Mouse (Mus musculus): ENCODE measurements around the gene Dusp22.
A peak's percentile ranks its signal among the peaks of the same experiment; 100 is the strongest.

Gene Dusp22

DNA sequence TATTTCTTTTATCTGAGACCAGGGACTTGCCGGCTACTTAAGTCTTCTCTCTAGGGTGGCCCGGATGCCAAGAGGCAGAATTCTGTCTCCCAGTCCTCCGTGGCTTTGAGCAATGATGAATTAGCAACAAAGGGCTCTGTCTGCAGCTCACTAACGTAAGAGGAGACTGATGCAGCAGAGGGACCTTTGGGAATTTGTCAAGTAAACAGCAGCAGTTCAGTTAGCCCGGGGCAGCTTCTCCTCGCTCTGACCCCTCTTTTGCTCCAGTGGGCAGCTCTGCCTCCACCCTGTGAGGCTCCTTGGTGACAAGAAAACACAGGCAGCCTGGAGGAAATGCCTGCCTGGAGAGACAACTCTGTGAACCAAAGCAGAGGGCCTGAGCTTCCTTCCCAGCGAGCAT, 62.8 kb downstream of the Dusp22 start:
- no peak for DNase-seq

DNA sequence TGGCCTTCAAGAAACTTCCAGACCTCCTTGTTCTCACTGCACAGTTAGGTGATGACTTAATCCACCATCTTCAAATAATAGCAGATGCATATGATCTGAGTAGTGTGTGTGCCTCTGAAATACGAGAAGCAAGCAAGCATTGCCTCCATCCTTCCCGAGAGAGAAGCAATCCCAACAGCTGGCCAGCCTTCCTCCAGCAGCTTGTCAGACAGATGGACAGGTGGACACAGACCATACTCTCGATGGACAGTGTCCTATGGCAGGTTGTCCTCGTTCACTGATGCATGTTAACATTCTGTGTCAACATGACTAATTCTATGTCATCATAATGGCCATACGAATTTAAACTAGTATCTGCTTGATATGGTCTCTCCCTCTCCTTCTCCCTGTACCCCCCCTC, 63.5 kb downstream of the Dusp22 start:
- DNase-seq = no peak

- no peak for DNase-seq
Measured at GRCm38 (mm10) chr13:30723858-30724257, 64.1 kb downstream of the Dusp22 start.

DNA sequence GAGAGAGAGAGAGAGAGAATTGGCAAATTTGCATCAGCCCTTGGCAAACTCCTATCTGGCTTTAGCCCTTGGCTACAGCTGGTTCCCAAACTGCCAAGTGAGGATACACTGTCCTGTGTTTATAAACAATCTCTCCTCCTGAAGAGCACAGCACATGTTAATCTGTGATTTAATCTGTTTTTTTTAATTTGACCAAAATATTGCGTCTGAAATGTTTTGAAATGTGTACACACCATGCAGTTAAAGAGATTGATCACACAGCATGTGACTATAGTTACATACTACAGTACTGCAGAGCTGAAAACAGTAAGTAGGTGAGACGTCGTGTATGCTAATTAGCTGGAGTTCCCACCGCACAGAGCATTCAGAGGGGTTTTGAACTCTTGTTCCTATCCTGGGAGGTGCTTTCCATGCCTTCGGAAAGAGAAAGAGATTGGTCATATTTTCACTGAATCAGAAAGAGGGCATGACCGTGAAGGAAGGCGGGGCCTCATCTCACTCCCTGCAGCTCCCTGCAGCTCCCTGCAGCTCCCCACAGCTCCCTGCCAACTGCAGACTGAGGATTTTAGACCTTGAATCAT, 65.0 kb downstream of the Dusp22 start:
- peak; percentile 19 to 22 for DNase-seq

- no peak for DNase-seq
Measured at GRCm38 (mm10) chr13:30726879-30727278, 67.1 kb downstream of the Dusp22 start.

- no peak for DNase-seq
Measured at GRCm38 (mm10) chr13:30728155-30728554, 68.4 kb downstream of the Dusp22 start.

DNA sequence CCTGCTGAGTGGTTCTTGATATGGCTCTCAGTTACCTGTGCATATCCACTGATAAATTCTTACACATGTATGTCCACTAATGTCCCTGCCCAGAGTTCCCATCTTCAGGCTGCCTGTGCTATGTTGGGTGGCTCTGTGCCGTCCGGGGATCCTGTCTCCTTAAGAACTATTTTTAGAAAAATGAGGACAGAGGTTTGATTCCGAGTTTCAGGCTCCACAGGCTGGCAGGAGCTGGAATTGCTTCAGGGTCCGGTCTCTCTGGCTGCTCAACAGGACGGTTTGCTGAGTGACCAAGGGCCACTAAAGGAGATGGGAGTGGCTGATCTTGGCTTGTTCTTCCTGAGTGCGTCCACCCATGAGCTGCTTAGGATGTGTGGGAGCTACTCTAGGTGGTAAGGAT, 69.4 kb downstream of the Dusp22 start:
- DNase-seq = no peak

- DNase-seq = no peak
Measured at GRCm38 (mm10) chr13:30730104-30730793, 70.5 kb downstream of the Dusp22 start.

GRCm38 (mm10) chr13:30732709-30733445, 73.1 kb downstream of the Dusp22 start:
- no peak for DNase-seq

DNA sequence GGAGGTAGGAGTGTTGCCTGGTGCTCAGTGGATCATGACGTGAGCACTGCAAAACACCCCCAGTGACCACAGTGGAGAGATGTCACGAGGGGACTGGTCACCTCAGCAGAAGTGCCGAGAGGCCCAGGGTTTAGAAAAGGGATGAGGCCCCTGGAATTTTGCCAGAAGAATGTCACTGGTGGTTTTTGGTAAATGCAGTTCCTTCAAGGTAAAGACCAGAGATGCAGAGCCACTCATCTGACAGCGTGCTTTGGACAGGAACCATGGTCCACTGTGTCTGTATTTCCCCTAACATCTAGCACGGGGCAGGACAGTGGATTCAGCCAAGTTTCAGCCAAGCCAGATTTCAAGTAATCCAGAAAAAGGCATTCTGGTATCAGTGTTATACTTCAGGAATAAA, 76.9 kb downstream of the Dusp22 start:
- no peak for DNase-seq

GRCm38 (mm10) chr13:30737257-30737656, 77.5 kb downstream of the Dusp22 start:
- no peak for DNase-seq

GRCm38 (mm10) chr13:30738310-30738840, 78.6 kb downstream of the Dusp22 start:
- DNase-seq = no peak

DNA sequence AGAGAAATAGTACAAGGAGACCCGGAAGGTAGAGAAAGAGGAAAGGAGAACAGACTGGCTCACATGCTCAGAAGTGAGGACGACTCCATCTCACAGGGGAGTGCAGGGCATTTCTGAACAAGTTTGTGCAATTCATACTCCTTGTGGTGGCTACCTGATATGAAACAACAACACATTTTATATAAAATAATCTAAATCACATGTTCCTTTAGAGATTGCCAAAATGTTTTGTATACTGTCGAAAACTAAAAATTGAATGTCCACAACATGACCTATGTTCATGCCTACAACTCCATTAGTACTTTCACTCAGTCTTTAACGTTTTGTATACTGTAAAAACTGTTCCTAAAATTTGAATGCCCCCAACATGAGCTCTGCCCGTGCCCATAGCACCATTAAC, 81.4 kb downstream of the Dusp22 start:
- no peak for DNase-seq

DNA sequence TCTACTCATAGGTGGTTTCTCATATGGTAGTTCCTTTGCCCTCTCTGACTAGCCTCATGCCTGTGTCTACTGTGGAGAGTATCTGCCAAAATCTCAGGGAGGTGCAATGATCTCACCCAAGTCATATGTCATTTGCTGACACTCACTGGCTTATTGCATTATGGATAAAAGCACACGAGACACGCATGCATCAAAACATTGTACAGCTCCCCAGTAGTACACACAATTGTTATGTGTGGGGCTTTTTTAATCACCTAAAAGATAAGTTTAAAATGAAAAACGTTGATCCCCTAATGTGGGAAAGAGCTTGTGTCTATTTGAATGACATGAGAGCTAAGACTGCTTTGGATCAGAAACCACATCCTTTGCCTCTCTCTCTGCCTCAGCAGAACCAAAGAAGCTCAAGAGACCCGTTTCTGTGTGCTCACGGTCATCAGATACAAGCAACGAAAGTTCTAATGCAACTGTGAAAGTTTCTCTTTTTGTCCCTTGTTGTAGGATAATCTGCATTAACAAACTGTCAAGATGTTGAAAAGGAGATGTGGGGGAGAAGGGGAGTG, 82.7 kb downstream of the Dusp22 start:
- no peak for DNase-seq

DNA sequence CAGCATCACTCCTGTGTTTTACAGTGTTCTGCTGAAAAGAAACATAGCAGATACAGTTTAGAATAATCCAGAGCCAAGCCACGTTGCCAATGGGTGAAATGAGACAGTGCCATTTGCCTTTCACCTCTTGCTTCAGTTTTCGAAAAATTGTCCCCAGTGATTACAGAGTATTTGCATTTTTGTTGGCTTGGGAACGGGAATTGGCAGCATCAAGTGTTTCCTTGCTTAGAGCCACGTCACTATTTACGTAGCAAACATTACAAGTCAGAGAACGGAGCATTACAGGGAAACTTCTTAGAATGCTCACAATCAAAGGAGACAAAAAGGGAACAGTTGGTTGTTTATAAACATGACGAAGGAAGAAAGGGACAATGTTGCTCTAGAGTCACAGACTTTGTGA, 85.3 kb downstream of the Dusp22 start:
- DNase-seq = no peak

DNA sequence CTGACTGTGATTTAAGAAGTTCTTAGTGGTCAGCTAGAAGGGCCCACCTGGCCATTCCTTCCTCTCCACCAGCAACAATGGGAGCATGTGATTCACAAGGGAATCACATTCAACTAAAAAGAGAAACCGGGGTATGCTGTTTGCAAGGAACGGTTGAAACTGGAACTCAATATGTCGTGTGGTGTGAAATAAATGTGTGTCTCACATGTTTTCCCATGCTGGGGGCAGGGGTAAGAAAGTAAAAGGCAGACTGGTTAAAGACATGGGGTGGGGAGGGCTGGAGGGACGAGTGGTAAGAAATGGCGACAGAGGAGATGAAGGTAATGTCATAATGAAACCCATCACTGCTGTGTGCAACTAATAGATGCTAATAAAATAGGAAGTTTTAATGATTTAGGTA, 87.3 kb downstream of the Dusp22 start:
- no peak for DNase-seq

DNA sequence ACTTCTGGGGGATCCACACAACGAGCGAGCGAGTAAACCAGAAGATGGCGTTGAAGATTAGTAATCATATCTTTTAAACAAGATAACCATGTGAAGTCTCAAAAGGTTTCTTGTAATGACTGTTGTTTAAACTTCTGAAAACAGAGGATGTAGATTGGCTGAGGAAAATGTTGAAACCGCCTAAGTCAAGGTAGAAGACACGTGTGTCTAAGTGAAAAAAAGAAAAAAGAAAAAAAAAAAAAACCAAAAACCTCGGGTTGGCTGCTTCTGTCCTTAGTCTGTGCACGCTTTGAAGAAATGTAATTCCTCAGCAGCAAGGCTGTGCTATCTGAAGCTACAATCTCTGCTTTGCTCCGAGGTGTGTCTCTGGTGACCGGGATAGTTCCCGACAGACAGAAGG, 87.7 kb downstream of the Dusp22 start:
- no peak for DNase-seq

- DNase-seq = no peak
Measured at GRCm38 (mm10) chr13:30748321-30748720, 88.5 kb downstream of the Dusp22 start.

- DNase-seq = no peak
Measured at GRCm38 (mm10) chr13:30749021-30749556, 89.3 kb downstream of the Dusp22 start, which contains the start of gene Irf4. Irf4 (plus strand) TSS chr13:30749226.

- DNase-seq = no peak
Measured at GRCm38 (mm10) chr13:30749557-30750141, 89.8 kb downstream of the Dusp22 start.

- no peak for DNase-seq
Measured at GRCm38 (mm10) chr13:30750461-30751303, 90.9 kb downstream of the Dusp22 start.

DNA sequence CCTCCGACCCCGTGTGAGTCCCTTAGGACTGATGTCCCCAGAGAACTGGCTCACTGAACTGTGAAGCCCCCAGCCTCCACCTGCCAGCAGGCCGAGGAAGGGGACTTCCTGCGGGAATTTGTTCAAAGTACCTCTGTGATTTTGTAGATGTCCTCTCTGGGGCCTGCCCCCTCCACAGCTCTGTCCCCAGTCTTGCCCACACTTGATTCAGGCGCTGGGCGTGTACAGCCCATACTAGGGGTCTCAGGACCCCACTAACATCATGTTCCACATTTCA, 91.4 kb downstream of the Dusp22 start:
- no peak for DNase-seq

Measured in cerebellum, adult 18-20 months (tissue).